Mouse (Mus musculus): ENCODE results near the gene Olfr651. TPM values are rescaled to one million over a fixed set of nuclear protein-coding genes. Genes with fewer than 3 reads are reported as not detected.

The Olfr651 gene
- polyA plus RNA-seq (2014; fragmentation: Illumina TruSeq; extraction: RNeasy Lipid Tissue Mini Kit (QIAGEN cat#74804); ENCODE audit: low read depth, low replicate concordance), result not detected

GRCm38 (mm10) chr7:104549833-104550232 is at the start of gene Olfr651:
TSS of gene Olfr651 (plus strand) at chr7:104550133.

DNA sequence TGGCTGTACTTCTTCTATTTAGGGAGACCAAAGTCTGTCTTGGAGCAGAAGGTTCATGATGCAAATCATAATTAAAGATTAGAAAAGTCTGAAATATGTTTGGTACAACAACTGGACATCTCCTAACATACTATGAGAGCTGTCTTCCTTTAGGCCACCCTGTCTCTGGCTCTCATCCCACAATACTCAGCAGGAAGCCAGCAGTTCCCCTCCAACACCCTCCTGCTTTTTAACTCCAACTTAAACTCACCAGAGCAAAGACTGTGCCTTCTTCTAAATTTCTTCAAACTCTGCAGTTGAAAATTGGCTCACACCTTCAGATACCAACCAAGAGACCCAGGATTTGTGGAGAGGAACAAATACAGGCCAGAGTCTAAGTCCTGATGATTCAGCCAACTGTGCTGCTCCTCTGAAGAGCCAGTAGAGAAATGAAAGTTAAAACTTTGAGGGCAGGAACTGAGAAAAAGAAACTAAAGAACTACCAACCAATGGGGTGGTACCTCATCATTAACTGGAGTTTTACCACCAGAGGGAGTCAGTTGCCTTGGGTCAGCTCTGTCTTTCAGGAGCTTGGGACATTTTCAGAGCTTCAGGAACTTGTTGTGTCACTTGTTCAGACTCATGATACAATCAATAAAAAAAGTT is 42.4 kb upstream of the Olfr651 start, which contains the start of gene Trim30d:
Gene Trim30d, minus strand, starts transcription at position 429 of the 645 bp plus-strand sequence.

DNA sequence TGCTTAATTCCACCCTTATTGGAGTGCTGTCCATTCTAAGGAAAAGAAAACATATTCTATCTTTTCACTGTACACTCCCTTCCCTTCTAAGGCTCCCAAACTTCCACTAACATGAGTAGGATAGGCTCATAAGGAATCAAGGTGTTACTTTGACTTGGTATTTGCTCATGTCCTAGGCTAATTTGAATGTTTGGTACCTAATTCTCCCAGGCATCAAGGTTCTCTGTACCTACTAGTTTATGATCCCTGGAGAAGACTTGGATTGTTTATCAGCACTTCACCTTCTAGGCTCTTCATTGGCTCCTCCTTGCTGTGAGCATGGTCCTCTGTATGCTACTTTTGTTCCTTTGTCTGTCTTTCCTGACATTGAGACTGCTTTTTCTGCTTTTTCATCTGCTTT is 10.7 kb downstream of the Olfr651 start, which contains the start of gene Olfr652:
Gene Olfr652, plus strand, starts transcription at position 301 of the 400 bp plus-strand sequence.

GRCm38 (mm10) chr7:104577014-104577413 is 27.1 kb downstream of the Olfr651 start, which contains the start of gene Olfr653:
TSS of gene Olfr653 (plus strand) at chr7:104577314.

DNA sequence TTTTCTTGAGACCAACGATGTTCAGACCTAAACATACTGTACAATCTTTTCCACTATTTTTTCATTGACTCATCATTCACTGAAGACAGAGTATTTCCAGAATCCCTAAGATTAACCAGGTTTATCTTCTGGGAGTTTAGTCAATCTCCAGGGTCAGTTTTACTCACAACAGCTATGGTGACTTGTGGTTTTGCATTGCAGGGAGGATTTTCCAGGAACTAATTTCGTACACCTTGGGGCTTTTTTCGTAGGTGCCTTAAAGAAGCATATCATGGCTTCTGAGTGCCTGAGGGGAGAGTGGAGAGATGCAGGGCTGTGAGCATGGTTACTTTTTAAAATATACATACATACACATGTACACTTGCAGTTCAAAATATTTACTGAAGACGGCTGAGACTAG is 36.8 kb downstream of the Olfr651 start, which contains the start of gene Olfr654:
Gene Olfr654, plus strand, starts transcription at position 301 of the 400 bp plus-strand sequence.

DNA sequence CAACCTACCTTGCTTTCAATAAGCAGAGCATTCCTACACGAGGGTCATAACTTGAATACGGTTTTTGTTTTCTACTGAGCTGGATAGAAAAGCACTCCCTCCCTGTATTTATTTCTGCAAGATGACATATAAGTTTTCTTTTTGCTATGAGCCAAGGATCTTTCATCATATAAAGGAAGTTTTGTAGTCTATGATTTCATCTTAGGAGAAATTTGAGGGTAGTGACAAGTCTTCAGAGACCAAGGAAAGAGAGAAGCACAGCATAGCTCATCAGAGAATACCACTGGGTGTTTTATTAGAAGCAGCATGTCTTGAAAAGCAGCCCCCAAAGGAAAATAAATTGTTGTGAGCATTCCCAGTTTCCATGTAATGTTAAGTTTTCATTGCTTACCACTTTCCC is 51.7 kb downstream of the Olfr651 start, which contains the start of gene Olfr655:
Gene Olfr655, minus strand, starts transcription at position 101 of the 400 bp plus-strand sequence.

Other genes starting within 250 kb of the Olfr651 start
- 16.4 TPM for gene Trim12a, start 234.7 kb upstream of the Olfr651 start, polyA plus RNA-seq (2014; fragmentation: Illumina TruSeq; extraction: RNeasy Lipid Tissue Mini Kit (QIAGEN cat#74804); ENCODE audit: low read depth, low replicate concordance)
- gene Trim34b, start 220.7 kb upstream of the Olfr651 start, polyA plus RNA-seq (2014; fragmentation: Illumina TruSeq; extraction: RNeasy Lipid Tissue Mini Kit (QIAGEN cat#74804); ENCODE audit: low read depth, low replicate concordance), result not detected
- gene Trim12c, start 196.8 kb upstream of the Olfr651 start, polyA plus RNA-seq (2014; fragmentation: Illumina TruSeq; extraction: RNeasy Lipid Tissue Mini Kit (QIAGEN cat#74804); ENCODE audit: low read depth, low replicate concordance), result 14.0 TPM
- 0.34 TPM for gene Trim30b, start 180.2 kb upstream of the Olfr651 start, polyA plus RNA-seq (2014; fragmentation: Illumina TruSeq; extraction: RNeasy Lipid Tissue Mini Kit (QIAGEN cat#74804); ENCODE audit: low read depth, low replicate concordance)
- gene Trim30c, start 149.3 kb upstream of the Olfr651 start, polyA plus RNA-seq (2014; fragmentation: Illumina TruSeq; extraction: RNeasy Lipid Tissue Mini Kit (QIAGEN cat#74804); ENCODE audit: low read depth, low replicate concordance), result 0.29 TPM
- gene Trim30a, start 84.9 kb upstream of the Olfr651 start, polyA plus RNA-seq (2014; fragmentation: Illumina TruSeq; extraction: RNeasy Lipid Tissue Mini Kit (QIAGEN cat#74804); ENCODE audit: low read depth, low replicate concordance), result 14.2 TPM
- 14.9 TPM for gene Trim30d, start 42.3 kb upstream of the Olfr651 start, polyA plus RNA-seq (2014; fragmentation: Illumina TruSeq; extraction: RNeasy Lipid Tissue Mini Kit (QIAGEN cat#74804); ENCODE audit: low read depth, low replicate concordance)
- not detected for gene Olfr652, start 10.8 kb downstream of the Olfr651 start, polyA plus RNA-seq (2014; fragmentation: Illumina TruSeq; extraction: RNeasy Lipid Tissue Mini Kit (QIAGEN cat#74804); ENCODE audit: low read depth, low replicate concordance)
- not detected for gene Olfr653, start 27.2 kb downstream of the Olfr651 start, polyA plus RNA-seq (2014; fragmentation: Illumina TruSeq; extraction: RNeasy Lipid Tissue Mini Kit (QIAGEN cat#74804); ENCODE audit: low read depth, low replicate concordance)
- not detected for gene Olfr654, start 36.9 kb downstream of the Olfr651 start, polyA plus RNA-seq (2014; fragmentation: Illumina TruSeq; extraction: RNeasy Lipid Tissue Mini Kit (QIAGEN cat#74804); ENCODE audit: low read depth, low replicate concordance)
- not detected for gene Olfr655, start 51.6 kb downstream of the Olfr651 start, polyA plus RNA-seq (2014; fragmentation: Illumina TruSeq; extraction: RNeasy Lipid Tissue Mini Kit (QIAGEN cat#74804); ENCODE audit: low read depth, low replicate concordance)
- not detected for gene Olfr656, start 63.8 kb downstream of the Olfr651 start, polyA plus RNA-seq (2014; fragmentation: Illumina TruSeq; extraction: RNeasy Lipid Tissue Mini Kit (QIAGEN cat#74804); ENCODE audit: low read depth, low replicate concordance)
- not detected for gene Olfr657, start 74.7 kb downstream of the Olfr651 start, polyA plus RNA-seq (2014; fragmentation: Illumina TruSeq; extraction: RNeasy Lipid Tissue Mini Kit (QIAGEN cat#74804); ENCODE audit: low read depth, low replicate concordance)
- gene Olfr658, start 97.2 kb downstream of the Olfr651 start, polyA plus RNA-seq (2014; fragmentation: Illumina TruSeq; extraction: RNeasy Lipid Tissue Mini Kit (QIAGEN cat#74804); ENCODE audit: low read depth, low replicate concordance), result not detected
- not detected for gene Olfr659, start 116.6 kb downstream of the Olfr651 start, polyA plus RNA-seq (2014; fragmentation: Illumina TruSeq; extraction: RNeasy Lipid Tissue Mini Kit (QIAGEN cat#74804); ENCODE audit: low read depth, low replicate concordance)
- not detected for gene Olfr661, start 136.4 kb downstream of the Olfr651 start, polyA plus RNA-seq (2014; fragmentation: Illumina TruSeq; extraction: RNeasy Lipid Tissue Mini Kit (QIAGEN cat#74804); ENCODE audit: low read depth, low replicate concordance)
- gene Usp17le, start 227.3 kb downstream of the Olfr651 start, polyA plus RNA-seq (2014; fragmentation: Illumina TruSeq; extraction: RNeasy Lipid Tissue Mini Kit (QIAGEN cat#74804); ENCODE audit: low read depth, low replicate concordance), result not detected